In the genomic region with DNA sequence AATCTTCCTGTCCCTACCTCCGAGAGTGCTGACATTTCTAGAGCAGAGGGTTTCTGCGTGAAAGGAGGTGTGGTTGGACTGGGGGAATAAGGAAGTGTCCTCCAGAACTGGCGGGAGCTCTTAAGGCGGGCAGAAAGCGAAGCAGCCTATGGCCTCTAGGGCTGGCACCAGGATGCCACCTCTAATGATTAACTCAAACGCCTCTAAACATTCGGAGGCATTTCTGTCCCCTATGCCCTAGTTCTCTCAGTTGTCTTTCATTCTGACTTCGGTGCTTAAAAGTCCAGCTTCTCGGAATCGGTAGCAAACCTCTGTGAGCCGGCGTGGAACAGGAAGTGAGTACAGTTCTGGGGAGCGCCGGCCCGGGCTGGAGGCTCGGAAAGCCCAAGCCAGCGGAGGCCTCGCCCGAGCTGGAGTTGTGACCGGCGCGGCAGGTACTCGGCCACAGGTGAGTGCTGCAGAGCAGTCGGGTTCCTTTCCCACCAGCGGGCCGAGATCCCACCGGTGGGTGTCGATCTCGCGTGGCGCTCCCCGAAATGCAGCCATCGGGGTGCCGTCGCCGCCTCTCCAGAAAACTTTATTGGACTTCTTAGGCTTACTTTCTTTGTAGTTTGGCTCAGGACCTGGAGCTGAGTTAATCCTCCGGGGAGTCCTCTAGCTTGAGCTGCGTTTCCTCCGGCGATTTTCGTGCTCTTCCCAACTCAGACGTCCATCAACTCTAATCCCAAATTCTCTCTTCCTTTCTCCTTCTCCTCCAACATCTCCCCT, we compare ENCODE assay signal across 8 mouse cellular contexts. TPM values are rescaled to one million over a fixed set of nuclear protein-coding genes. Genes with fewer than 3 reads are reported as not detected.
DNase-seq lines count a peak whose midpoint lies in the region; ATAC-seq and TF ChIP-seq lines count a peak whose summit lies in the region.

Gene Casp8, plus strand, starts transcription at position 84 of the 768 bp plus-strand sequence.

- peak within 1 kb of the TSS; percentile 84 for H3K27ac ChIP-seq in embryonic facial prominence, embryonic 14.5 days (replicated peaks; ENCODE audit: low read depth, low read length)
- peak within 1 kb of the TSS; percentile 46 to 62 for H3K27ac ChIP-seq in heart, embryonic 14.5 days (replicated peaks in 1 of 2; ENCODE audit: control insufficient read depth in 1 of 2, insufficient read depth in 1 of 2, low read depth in 2 of 2, low read length in 2 of 2)
- peak within 1 kb of the TSS; percentile 91 for H3K27ac ChIP-seq in kidney, postnatal 0 days
- H3K27ac ChIP-seq in macrophage = peak within 1 kb of the TSS; percentile 91

- peaks cover 5% of the 10 kb centered on the region; the same call in 1 of the 2 replicates for H3K36me3 ChIP-seq in embryonic facial prominence, embryonic 14.5 days (ENCODE audit: control insufficient read depth, insufficient read depth, low read length)
- peaks cover 11% of the 10 kb centered on the region; the same call in 1 of the 2 replicates for H3K36me3 ChIP-seq in heart, embryonic 14.5 days (ENCODE audit: control insufficient read depth, insufficient read depth, low read length)
- 0 out of 2 replicates have a peak, but pooled peaks cover 6% of the 10 kb centered on the region for H3K36me3 ChIP-seq in kidney, postnatal 0 days (ENCODE audit: insufficient read depth, low read length)
- peaks cover 12% of the 10 kb centered on the region; the same call in 1 of the 2 replicates for H3K36me3 ChIP-seq in macrophage (ENCODE audit: inconsistent target)

- peak within 1 kb of the TSS; percentile 87 for H3K4me2 ChIP-seq in embryonic facial prominence, embryonic 14.5 days (ENCODE audit: low read depth, low read length)
- H3K4me2 ChIP-seq in heart, embryonic 14.5 days (ENCODE audit: low read length) = peak within 1 kb of the TSS; percentile 76
- peak within 1 kb of the TSS; percentile 91 for H3K4me2 ChIP-seq in kidney, postnatal 0 days (ENCODE audit: low read length)

- H3K4me1 ChIP-seq in embryonic facial prominence, embryonic 14.5 days (ENCODE audit: control insufficient read depth, insufficient read depth, low read length) = peaks cover 11% of the 10 kb centered on the region
- peaks cover 0 to 5% of the 10 kb centered on the region in 2 experiments; a peak in 3 of 4 replicates for H3K4me1 ChIP-seq in heart, embryonic 14.5 days (ENCODE audit: control insufficient read depth in 2 of 2, insufficient read depth in 2 of 2, low read length in 2 of 2)
- H3K4me1 ChIP-seq in kidney, postnatal 0 days (replicated peaks; ENCODE audit: insufficient read depth, low read length) = 0 out of 2 replicates have a peak, but pooled peaks cover 8% of the 10 kb centered on the region

- H3K4me3 ChIP-seq in embryonic facial prominence, embryonic 14.5 days (ENCODE audit: low read depth, low read length) = peak within 1 kb of the TSS; percentile 68
- H3K4me3 ChIP-seq in heart, embryonic 14.5 days (ENCODE audit: control insufficient read depth in 1 of 2, insufficient read depth in 1 of 2, low read depth in 1 of 2, low read length in 2 of 2) = peak within 1 kb of the TSS; percentile 67 to 73
- H3K4me3 ChIP-seq in kidney, postnatal 0 days (replicated peaks; ENCODE audit: low read depth, low read length) = peak within 1 kb of the TSS; percentile 64
- H3K4me3 ChIP-seq in macrophage (ENCODE audit: inconsistent target) = peak within 1 kb of the TSS; percentile 87

- TF ChIP-seq CTCF in kidney, postnatal 0 days (IDR thresholded peaks at IDR 0.05; ENCODE audit: low read depth) = peak; percentile 18; the same call in 1 of the 2 replicates

- peak within 1 kb of the TSS; percentile 86 for H3K9ac ChIP-seq in embryonic facial prominence, embryonic 14.5 days (ENCODE audit: low read depth, low read length)
- H3K9ac ChIP-seq in heart, embryonic 14.5 days (ENCODE audit: low read length) = peak within 1 kb of the TSS; percentile 81
- H3K9ac ChIP-seq in kidney, postnatal 0 days (ENCODE audit: low read depth, low read length) = peak within 1 kb of the TSS; percentile 72

- peak; percentile 90 for ATAC-seq in embryonic facial prominence, embryonic 14.5 days (ENCODE audit: low read depth)
- ATAC-seq in heart, embryonic 14.5 days (ENCODE audit: insufficient number of reproducible peaks, insufficient read depth, low FRiP score, low read depth) = peak; percentile 73
- ATAC-seq in kidney, postnatal 0 days (replicated peaks; ENCODE audit: low FRiP score, low read depth) = peak; percentile 96
- no peak; the same call in 1 of the 2 replicates for ATAC-seq in frontal cortex, adult (ENCODE audit: low TSS enrichment)

- DNase-seq in 3T3-L1 (ENCODE audit: low read depth, low spot score) (peak; percentile 88), WW6 (ENCODE audit: low read depth, low spot score) (peak; percentile 9)
- DNase-seq in embryonic facial prominence, embryonic 14.5 days (ENCODE audit: low spot score) = peak; percentile 79
- DNase-seq in kidney, postnatal 0 days (ENCODE audit: low spot score) = peak; percentile 88
- DNase-seq in skeletal muscle tissue, adult 2 months (ENCODE audit: low read depth, low spot score) = peak; percentile 48

- no peaks in the 10 kb centered on the region for H3K27me3 ChIP-seq in embryonic facial prominence, embryonic 14.5 days (replicated peaks; ENCODE audit: control insufficient read depth, insufficient read depth, low read length)
- no peaks in the 10 kb centered on the region for H3K27me3 ChIP-seq in heart, embryonic 14.5 days (ENCODE audit: control insufficient read depth, insufficient read depth, low read length)
- H3K27me3 ChIP-seq in kidney, postnatal 0 days (ENCODE audit: insufficient read depth, low read length) = no peaks in the 10 kb centered on the region

- 0 out of 2 replicates have a peak, but pooled peaks cover 4% of the 10 kb centered on the region for H3K9me3 ChIP-seq in embryonic facial prominence, embryonic 14.5 days (ENCODE audit: control insufficient read depth, low read length)
- peaks cover 4% of the 10 kb centered on the region; the same call in 1 of the 2 replicates for H3K9me3 ChIP-seq in heart, embryonic 14.5 days (ENCODE audit: control insufficient read depth, low read length)
- no peaks in the 10 kb centered on the region; the same call in 1 of the 2 replicates for H3K9me3 ChIP-seq in kidney, postnatal 0 days (replicated peaks; ENCODE audit: low read length)

- peaks cover 48% of the 10 kb centered on the region for H3K79me2 ChIP-seq in macrophage (ENCODE audit: inconsistent target)

- 0% methylated on average over 35 of the region's 42 CpGs for WGBS in embryonic facial prominence, embryonic 14.5 days
- under 1% methylated on average over 42 of the region's 42 CpGs for WGBS in heart, embryonic 14.5 days
- WGBS in kidney, postnatal 0 days = under 1% methylated on average over 42 of the region's 42 CpGs
- under 1% methylated on average over 42 of the region's 42 CpGs for WGBS in macrophage (ENCODE audit: missing documents)

RNA-seq across cellular contexts. Expression of gene Casp8, which starts in this region (rescaled TPM):
- polyA plus RNA-seq in embryonic facial prominence, embryonic 14.5 days (2014; fragmentation: Nextera tagmentation; extraction: Ambion mirVana) = 23.3 and 24.2 TPM in 2 replicates
- polyA plus RNA-seq in heart, embryonic 14.5 days (2014; fragmentation: Nextera tagmentation; extraction: Ambion mirVana) = 17.3 and 19.7 TPM in 2 replicates
- polyA plus RNA-seq in kidney, postnatal 0 days (2015; fragmentation: Nextera tagmentation; extraction: Ambion mirVana) = 28.0 and 31.3 TPM in 2 replicates
- total RNA-seq in macrophage (2018; cell fraction: chromatin; rRNA removed) = 100 to 1,000 TPM in 14 of 26 experiments, 10 to 100 TPM in 12; 43.7 to 128 (median 103) TPM
- 100 to 1,000 TPM in 12 of 26 experiments, 10 to 100 TPM in 14; 70.9 to 125 (median 96.1) TPM for total RNA-seq in macrophage (2018; cell fraction: cytosol; rRNA removed)
- 100 to 1,000 TPM in 17 of 26 experiments, 10 to 100 TPM in 9; 60.2 to 219 (median 108) TPM for total RNA-seq in macrophage (2018; cell fraction: nucleus; rRNA removed)
- polyA plus RNA-seq in macrophage (2018) = 86.3 to 116 TPM (median 89.4 TPM) in 3 replicates

Comparison
In these comparisons a context has a peak if more than half of its experiments do, and no peak if none do; other contexts are left out.
1. DNase-seq: peak in every context shown above with its lines; median percentile 88 in 3T3-L1; 88 in kidney, postnatal 0 days; 79 in embryonic facial prominence, embryonic 14.5 days; 48 in skeletal muscle tissue, adult 2 months; 9 in WW6.